Mouse (Mus musculus) liver, postnatal 0 days (tissue): ENCODE results near the gene Atp5d.

Experiments
- CTCF ChIP-seq: sonication (generic); IDR thresholded peaks from 2 replicates; pipeline ENCODE4 v1.5.1; 2016; ENCODE audit warnings: antibody characterized with exemption, low read depth
- EP300 ChIP-seq: IDR thresholded peaks from 2 replicates; pipeline ENCODE4 v1.6.1; 2016; ENCODE audit warnings: antibody characterized with exemption, low read depth, mild to moderate bottlenecking

GRCm38 (mm10) chr10:80107678-80108077 is 30.8 kb upstream of the Atp5d start:
- TF ChIP-seq CTCF, result no peak
- TF ChIP-seq EP300, result no peak
